Mouse (Mus musculus): ENCODE measurements around the gene Slc17a3.

Slc17a3 gene

GRCm38 (mm10) chr13:23839308-23839707 lies at the start of gene Slc17a3:
Gene Slc17a3, plus strand, starts transcription at chr13:23839434.
- DNase-seq: no peak

- peak; percentile 7 for DNase-seq
These were observed 46.7 kb upstream of the Slc17a3 start for GRCm38 (mm10) chr13:23792520-23792919.

- no peak for DNase-seq
These were observed 39.8 kb upstream of the Slc17a3 start for GRCm38 (mm10) chr13:23799405-23799804.

GRCm38 (mm10) chr13:23804532-23804931 lies 34.7 kb upstream of the Slc17a3 start:
- DNase-seq: no peak

GRCm38 (mm10) chr13:23806422-23807052 lies 32.7 kb upstream of the Slc17a3 start, which contains the start of gene Slc17a2:
Gene Slc17a2, plus strand, starts transcription at chr13:23806993.
- DNase-seq: no peak

GRCm38 (mm10) chr13:23816148-23816547 lies 23.1 kb upstream of the Slc17a3 start:
- no peak for DNase-seq

GRCm38 (mm10) chr13:23820179-23820940 lies 18.9 kb upstream of the Slc17a3 start:
- DNase-seq: no peak

- DNase-seq: no peak
These were observed 17.0 kb upstream of the Slc17a3 start for GRCm38 (mm10) chr13:23822213-23822612.

- DNase-seq: no peak
These were observed 12.6 kb upstream of the Slc17a3 start for GRCm38 (mm10) chr13:23826606-23827005.

GRCm38 (mm10) chr13:23833053-23833452 lies 6.2 kb upstream of the Slc17a3 start:
- no peak for DNase-seq

- no peak for DNase-seq
These were observed 4.4 kb upstream of the Slc17a3 start for GRCm38 (mm10) chr13:23834836-23835235.

GRCm38 (mm10) chr13:23836630-23837029 lies 2.6 kb upstream of the Slc17a3 start:
- no peak for DNase-seq

GRCm38 (mm10) chr13:23845851-23846250 lies 6.6 kb downstream of the Slc17a3 start:
- DNase-seq: no peak

GRCm38 (mm10) chr13:23849299-23849698 lies 10.1 kb downstream of the Slc17a3 start:
- DNase-seq: no peak

- no peak for DNase-seq
These were observed 17.2 kb downstream of the Slc17a3 start for GRCm38 (mm10) chr13:23856401-23856800.

- no peak for DNase-seq
These were observed 22.6 kb downstream of the Slc17a3 start for GRCm38 (mm10) chr13:23861815-23862214.

- DNase-seq: no peak
These were observed 25.5 kb downstream of the Slc17a3 start for GRCm38 (mm10) chr13:23864711-23865110.

- DNase-seq: no peak
These were observed 27.0 kb downstream of the Slc17a3 start for GRCm38 (mm10) chr13:23866086-23866710.

GRCm38 (mm10) chr13:23867000-23867399 lies 27.8 kb downstream of the Slc17a3 start:
- no peak for DNase-seq

- DNase-seq: no peak
These were observed 28.2 kb downstream of the Slc17a3 start, which contains the start of gene Slc17a1 for GRCm38 (mm10) chr13:23867405-23867804. Gene Slc17a1, plus strand, starts transcription at chr13:23867750.

- DNase-seq: no peak
These were observed 29.7 kb downstream of the Slc17a3 start for GRCm38 (mm10) chr13:23868790-23869533.

GRCm38 (mm10) chr13:23869996-23870395 lies 30.8 kb downstream of the Slc17a3 start:
- no peak for DNase-seq

GRCm38 (mm10) chr13:23873141-23873540 lies 33.9 kb downstream of the Slc17a3 start:
- no peak for DNase-seq
